Mouse (Mus musculus) adrenal gland, adult 8-10 months (tissue): ENCODE results near the gene Uchl4. TPM values are rescaled to one million over a fixed set of nuclear protein-coding genes. Genes with fewer than 3 reads are reported as not detected.
A peak's percentile ranks its signal among the peaks of the same experiment; 100 is the strongest.
"Not testable (repeated sequence)": the region's sequence is repeated elsewhere in the genome, so short reads cannot be mapped to it uniquely, and the experiment has no call there.

ENCODE experiments used
- DNase-seq: peaks from one replicate; pipeline ENCODE4 v3.0.0; 2022
- total RNA-seq, 4 experiments: library from RNA; stranded (reverse); gene quantifications; 2 replicates each; pipeline ENCODE4 v1.2.4; 2022

Uchl4 gene
- 1 to 10 TPM; 1.5 to 2.7 (median 2.4) TPM for total RNA-seq

- no peak for DNase-seq
Measured at GRCm38 (mm10) chr9:64234768-64235435, at the start of gene Uchl4. Uchl4 (plus strand) TSS chr9:64235201.

- peak; percentile 40 for DNase-seq
Measured at GRCm38 (mm10) chr9:64193879-64194278, 41.1 kb upstream of the Uchl4 start.

- no peak for DNase-seq
Measured at GRCm38 (mm10) chr9:64195554-64195953, 39.4 kb upstream of the Uchl4 start.

- no peak for DNase-seq
Measured at GRCm38 (mm10) chr9:64197524-64197923, 37.5 kb upstream of the Uchl4 start.

GRCm38 (mm10) chr9:64198068-64198762, 36.8 kb upstream of the Uchl4 start:
- DNase-seq: no peak

- DNase-seq: not testable (repeated sequence)
Measured at GRCm38 (mm10) chr9:64198763-64199418, 36.1 kb upstream of the Uchl4 start.

GRCm38 (mm10) chr9:64199897-64200296, 35.1 kb upstream of the Uchl4 start:
- no peak for DNase-seq

GRCm38 (mm10) chr9:64202331-64202730, 32.7 kb upstream of the Uchl4 start:
- DNase-seq: no peak

- DNase-seq: no peak
Measured at GRCm38 (mm10) chr9:64202866-64203265, 32.1 kb upstream of the Uchl4 start.

- no peak for DNase-seq
Measured at GRCm38 (mm10) chr9:64207509-64208084, 27.4 kb upstream of the Uchl4 start.

GRCm38 (mm10) chr9:64214452-64214851, 20.5 kb upstream of the Uchl4 start:
- no peak for DNase-seq

GRCm38 (mm10) chr9:64216090-64216489, 18.9 kb upstream of the Uchl4 start:
- DNase-seq: no peak

- DNase-seq: no peak
Measured at GRCm38 (mm10) chr9:64216641-64217040, 18.4 kb upstream of the Uchl4 start.

- no peak for DNase-seq
Measured at GRCm38 (mm10) chr9:64217887-64218286, 17.1 kb upstream of the Uchl4 start.

GRCm38 (mm10) chr9:64219305-64219704, 15.7 kb upstream of the Uchl4 start:
- no peak for DNase-seq

GRCm38 (mm10) chr9:64219772-64220420, 15.1 kb upstream of the Uchl4 start:
- no peak for DNase-seq

- no peak for DNase-seq
Measured at GRCm38 (mm10) chr9:64220603-64221002, 14.4 kb upstream of the Uchl4 start.

GRCm38 (mm10) chr9:64221480-64221879, 13.5 kb upstream of the Uchl4 start:
- DNase-seq: no peak

GRCm38 (mm10) chr9:64222098-64222497, 12.9 kb upstream of the Uchl4 start:
- DNase-seq: no peak

GRCm38 (mm10) chr9:64225805-64226204, 9.2 kb upstream of the Uchl4 start:
- DNase-seq: no peak

- no peak for DNase-seq
Measured at GRCm38 (mm10) chr9:64227736-64228135, 7.3 kb upstream of the Uchl4 start.

- no peak for DNase-seq
Measured at GRCm38 (mm10) chr9:64228972-64229371, 6.0 kb upstream of the Uchl4 start.

- no peak for DNase-seq
Measured at GRCm38 (mm10) chr9:64231171-64231570, 3.8 kb upstream of the Uchl4 start.
